Mouse (Mus musculus): ENCODE measurements around the gene Nup205.
A peak's percentile ranks its signal among the peaks of the same experiment; 100 is the strongest.
"Not testable (repeated sequence)": the region's sequence is repeated elsewhere in the genome, so short reads cannot be mapped to it uniquely, and the experiment has no call there.

The Nup205 gene

DNA sequence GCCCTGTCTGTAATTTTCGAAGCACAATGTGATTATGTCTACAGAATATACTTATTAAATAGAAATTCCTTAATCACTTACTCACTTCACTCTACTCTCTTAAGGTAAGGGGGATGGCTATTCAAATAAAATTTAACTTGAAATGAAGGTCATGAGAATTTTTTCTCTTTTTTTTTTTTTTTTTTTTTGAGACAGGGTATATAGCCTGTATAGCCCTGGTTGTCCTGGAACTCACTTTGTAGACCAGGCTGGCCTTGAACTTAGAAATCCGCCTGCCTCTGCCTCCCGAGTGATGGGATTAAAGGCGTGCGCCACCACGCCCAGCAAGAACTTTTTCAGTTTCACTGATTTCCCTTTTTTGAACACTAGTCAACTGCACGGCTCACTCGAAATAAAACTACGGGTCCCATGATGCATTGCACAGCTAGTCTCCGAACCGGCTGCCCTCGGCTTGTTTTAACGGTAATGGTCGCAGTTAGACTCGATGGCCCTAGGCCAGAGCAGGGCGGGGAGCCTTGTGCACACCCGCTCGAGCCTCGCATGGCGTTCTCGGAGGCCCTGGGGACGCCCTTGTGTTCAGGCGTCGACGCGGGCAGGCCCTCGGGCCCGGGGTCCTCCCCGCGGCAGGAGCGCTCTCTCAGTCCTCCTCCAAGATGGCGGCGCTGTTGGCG, at the start of gene Nup205:
Nup205 (plus strand) TSS at position 443 of the 671 bp plus-strand sequence.
- Histone ChIP-seq H3K27me3 (ENCODE audit: control insufficient read depth, insufficient read depth, low read length, poor library complexity, severe bottlenecking) (no peaks in the 10 kb centered on the region), H3K36me3 (ENCODE audit: control insufficient read depth, insufficient read depth, low read length, poor library complexity, severe bottlenecking) (no peaks in the 10 kb centered on the region)
- peak; percentile 88 for DNase-seq (ENCODE audit: low read depth, low spot score)

DNA sequence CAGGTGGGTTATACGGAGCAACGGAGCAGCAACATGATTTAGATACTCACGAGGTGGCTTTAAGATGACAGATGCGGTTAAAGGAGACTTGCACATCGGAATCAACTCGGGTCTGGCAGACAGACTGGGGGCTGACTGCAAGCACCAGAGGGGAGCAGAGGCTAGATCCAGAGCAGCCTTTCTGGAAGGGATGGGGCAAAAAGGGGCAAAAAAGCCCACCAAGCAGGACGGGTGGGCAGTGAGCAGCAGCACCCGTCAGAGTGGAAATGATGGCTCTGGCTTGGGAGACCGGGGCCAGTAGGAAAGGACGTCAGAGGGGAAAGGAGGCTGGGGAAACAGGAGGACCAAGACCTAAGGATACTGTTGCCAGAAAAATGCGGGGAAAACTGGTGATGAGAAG, 44.4 kb upstream of the Nup205 start:
- H3K27me3 ChIP-seq (ENCODE audit: control insufficient read depth, insufficient read depth, low read length, poor library complexity, severe bottlenecking) = no peaks in the 10 kb centered on the region
- DNase-seq (ENCODE audit: low read depth, low spot score) = peak; percentile 27
- H3K36me3 ChIP-seq (ENCODE audit: control insufficient read depth, insufficient read depth, low read length, poor library complexity, severe bottlenecking) = no peaks in the 10 kb centered on the region

DNA sequence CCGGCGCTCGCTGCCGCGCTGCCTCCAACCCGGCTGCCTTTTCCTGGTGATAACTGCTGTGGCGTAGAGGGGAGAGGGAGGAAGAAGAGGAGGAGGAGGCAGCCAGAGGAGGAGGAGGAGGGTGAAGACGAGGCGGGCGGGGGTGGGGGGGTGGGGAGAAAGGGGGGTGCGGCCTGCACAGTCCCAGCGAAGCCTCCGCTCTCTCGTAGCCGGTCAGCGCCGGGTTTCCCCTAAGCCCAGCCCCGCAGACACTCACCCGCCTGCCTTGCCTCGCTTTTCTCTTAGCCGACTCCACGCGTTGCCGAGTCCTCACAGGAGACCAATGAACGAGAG, 44.0 kb upstream of the Nup205 start:
- no peak for DNase-seq (ENCODE audit: low read depth, low spot score)
- Histone ChIP-seq H3K36me3 (ENCODE audit: control insufficient read depth, insufficient read depth, low read length, poor library complexity, severe bottlenecking) (no peaks in the 10 kb centered on the region), H3K27me3 (ENCODE audit: control insufficient read depth, insufficient read depth, low read length, poor library complexity, severe bottlenecking) (no peaks in the 10 kb centered on the region)

DNA sequence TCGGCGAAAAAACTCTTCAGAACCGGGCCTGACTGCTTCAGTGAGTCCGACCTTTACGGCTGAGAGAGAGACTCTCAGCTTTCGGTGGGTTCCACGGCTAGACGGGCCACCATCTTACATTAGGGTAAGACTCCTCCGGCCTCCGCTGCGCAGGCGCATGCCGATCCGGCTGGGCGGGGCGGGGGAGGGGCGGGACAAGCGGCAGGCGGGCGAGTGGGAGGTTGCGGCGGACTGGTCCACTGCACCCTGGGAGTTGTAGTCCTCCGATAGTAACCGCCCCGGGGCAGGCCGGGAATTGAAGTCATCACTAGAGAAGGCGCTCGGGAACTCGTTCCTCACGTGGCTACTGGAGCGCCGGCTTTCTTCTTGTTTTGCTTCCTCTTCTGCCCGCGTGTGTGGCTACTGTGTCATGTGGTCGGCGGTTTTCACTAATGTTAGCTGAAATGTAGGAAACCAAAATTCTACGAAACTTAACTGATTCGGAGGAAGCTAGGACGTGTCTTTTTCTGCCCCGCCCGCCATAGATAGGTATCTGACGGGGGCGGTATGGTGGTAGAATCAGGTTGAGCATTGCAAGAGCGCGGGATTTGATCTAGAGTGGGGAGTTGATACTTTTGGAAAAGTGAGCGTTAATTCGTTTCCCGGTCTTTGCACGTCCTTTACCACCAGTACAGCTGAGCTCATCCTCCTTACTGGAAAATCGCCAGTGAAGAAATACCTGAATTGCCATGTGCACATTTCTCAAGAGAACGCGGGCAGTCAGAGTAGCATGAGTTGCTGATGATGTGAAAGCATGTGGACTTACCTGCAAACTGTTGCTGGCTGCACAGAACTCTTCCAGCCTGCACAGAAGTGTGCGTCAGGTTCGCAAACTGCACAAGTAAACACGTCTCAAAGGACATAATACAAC, 43.4 kb upstream of the Nup205 start, which contains the start of gene Cnot4:
Cnot4 (minus strand) TSS at position 146 of the 910 bp plus-strand sequence.
- peak; percentile 99 for DNase-seq (ENCODE audit: low read depth, low spot score)
- no peaks in the 10 kb centered on the region for H3K36me3 ChIP-seq (ENCODE audit: control insufficient read depth, insufficient read depth, low read length, poor library complexity, severe bottlenecking)
- no peaks in the 10 kb centered on the region for H3K27me3 ChIP-seq (ENCODE audit: control insufficient read depth, insufficient read depth, low read length, poor library complexity, severe bottlenecking)

DNA sequence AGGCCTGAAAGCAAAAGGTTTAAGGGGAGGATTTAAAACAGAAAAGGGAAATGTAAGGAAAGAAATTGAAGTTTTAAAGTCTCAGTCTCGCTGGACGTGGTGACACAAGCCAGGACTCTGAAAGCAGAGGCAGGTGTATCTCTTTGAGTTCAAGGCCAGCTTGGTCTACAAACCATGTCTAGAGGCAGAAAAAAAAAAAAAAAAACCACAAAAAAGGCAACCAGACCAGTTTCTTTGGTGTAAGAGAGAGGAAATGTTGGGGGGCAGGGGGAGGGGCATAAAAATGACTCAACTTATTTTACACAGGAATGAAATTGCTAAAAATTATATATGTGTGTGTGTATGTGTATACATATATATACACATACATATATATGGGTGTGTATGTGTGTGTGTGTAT, 42.4 kb upstream of the Nup205 start:
- DNase-seq (ENCODE audit: low read depth, low spot score) = no peak
- Histone ChIP-seq H3K36me3 (ENCODE audit: control insufficient read depth, insufficient read depth, low read length, poor library complexity, severe bottlenecking) (no peaks in the 10 kb centered on the region), H3K27me3 (ENCODE audit: control insufficient read depth, insufficient read depth, low read length, poor library complexity, severe bottlenecking) (no peaks in the 10 kb centered on the region)

DNA sequence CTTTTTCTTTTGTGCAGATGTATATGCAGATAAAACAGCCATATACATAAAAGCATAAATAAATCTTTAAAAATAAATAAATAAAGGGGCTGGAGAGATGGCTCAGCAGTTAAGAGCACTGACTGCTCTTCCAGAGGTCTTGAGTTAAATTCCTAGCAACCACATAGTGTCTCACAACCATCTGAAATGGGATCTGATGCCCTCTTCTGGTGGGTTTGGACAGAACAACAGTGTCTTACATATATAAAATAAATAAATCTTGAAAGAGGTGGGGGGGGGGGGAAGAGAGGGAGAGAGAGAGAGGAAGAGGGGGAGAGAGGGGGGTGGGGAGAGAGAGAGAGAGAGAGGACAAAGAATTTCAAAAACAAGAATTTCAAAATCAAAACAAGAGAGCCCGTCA, 36.9 kb upstream of the Nup205 start:
- no peaks in the 10 kb centered on the region for H3K36me3 ChIP-seq (ENCODE audit: control insufficient read depth, insufficient read depth, low read length, poor library complexity, severe bottlenecking)
- no peaks in the 10 kb centered on the region for H3K27me3 ChIP-seq (ENCODE audit: control insufficient read depth, insufficient read depth, low read length, poor library complexity, severe bottlenecking)
- no peak for DNase-seq (ENCODE audit: low read depth, low spot score)

DNA sequence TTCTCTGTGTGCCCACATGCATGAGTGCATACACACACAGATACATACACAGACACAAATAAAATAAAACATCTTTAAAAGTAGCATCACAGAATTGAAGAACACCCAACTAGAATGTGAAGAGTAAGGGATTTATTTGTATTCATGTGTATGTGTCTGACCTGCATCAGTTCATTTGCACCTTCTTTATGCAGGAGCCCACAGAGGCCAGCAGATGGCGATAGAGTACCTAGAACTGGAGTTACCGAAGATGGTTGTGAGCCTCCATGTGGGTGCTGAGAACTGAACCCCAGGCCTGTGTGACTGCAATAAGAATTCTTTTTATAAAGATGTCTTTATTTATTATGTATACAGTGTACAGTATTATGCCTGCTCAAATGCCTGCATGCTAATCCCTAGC, 31.7 kb upstream of the Nup205 start:
- Histone ChIP-seq H3K36me3 (ENCODE audit: control insufficient read depth, insufficient read depth, low read length, poor library complexity, severe bottlenecking) (no peaks in the 10 kb centered on the region), H3K27me3 (ENCODE audit: control insufficient read depth, insufficient read depth, low read length, poor library complexity, severe bottlenecking) (no peaks in the 10 kb centered on the region)
- DNase-seq (ENCODE audit: low read depth, low spot score) = peak; percentile 44

DNA sequence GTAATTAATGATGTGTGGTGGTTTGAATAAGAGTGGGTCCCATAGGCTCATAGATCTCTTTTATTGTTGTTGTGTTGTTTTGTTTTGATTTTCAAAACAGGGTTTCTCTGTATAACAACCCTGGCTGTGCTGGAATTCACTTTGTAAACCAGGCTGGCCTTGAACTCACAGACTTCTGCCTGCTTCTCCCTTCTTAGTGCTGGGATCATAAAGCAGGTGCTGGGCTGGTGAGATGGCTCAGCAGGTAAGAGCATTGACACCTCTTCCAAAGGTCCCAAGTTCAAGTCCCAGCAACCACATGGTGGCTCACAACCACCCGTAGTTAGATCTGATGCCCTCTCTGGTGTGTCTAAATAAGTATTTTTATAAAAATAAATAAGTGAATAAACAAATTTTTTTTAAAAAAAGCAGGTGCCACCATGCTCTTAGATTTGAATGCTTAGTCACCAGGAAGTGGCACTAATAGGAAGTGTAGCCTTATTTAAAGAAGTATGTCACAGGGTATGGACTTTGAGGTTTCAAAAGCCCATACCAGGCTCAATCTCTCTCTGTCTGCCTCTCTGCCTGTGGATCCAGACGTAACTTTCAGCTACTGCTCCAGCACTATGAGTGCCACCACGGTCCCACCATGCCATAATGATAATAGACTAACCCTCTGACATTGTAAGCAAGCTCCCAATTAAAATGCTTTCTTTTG, 29.3 kb upstream of the Nup205 start:
- peak; percentile 22 for DNase-seq (ENCODE audit: low read depth, low spot score)
- no peaks in the 10 kb centered on the region for H3K27me3 ChIP-seq (ENCODE audit: control insufficient read depth, insufficient read depth, low read length, poor library complexity, severe bottlenecking)
- no peaks in the 10 kb centered on the region for H3K36me3 ChIP-seq (ENCODE audit: control insufficient read depth, insufficient read depth, low read length, poor library complexity, severe bottlenecking)

DNA sequence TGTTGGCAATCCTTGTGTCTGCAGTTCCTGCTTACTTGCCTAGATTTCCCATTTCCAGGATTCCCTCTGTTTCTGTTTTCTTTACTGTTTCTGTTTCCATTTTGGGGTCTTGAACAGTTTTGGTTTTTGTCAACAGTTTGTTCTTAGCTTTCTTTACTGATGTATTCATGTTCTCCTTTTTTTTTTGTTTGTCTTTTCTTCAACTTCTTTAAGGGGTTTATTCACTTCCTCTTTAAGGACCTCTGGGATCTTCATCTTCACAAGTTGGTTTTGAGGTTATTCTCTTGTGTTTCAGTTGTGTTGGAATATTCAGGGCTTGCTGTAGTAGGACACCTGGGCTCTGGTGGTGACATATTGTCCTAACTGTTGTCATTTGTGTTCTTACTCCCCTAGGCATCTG, 22.7 kb upstream of the Nup205 start:
- DNase-seq (ENCODE audit: low read depth, low spot score) = no peak
- no peaks in the 10 kb centered on the region for H3K36me3 ChIP-seq (ENCODE audit: control insufficient read depth, insufficient read depth, low read length, poor library complexity, severe bottlenecking)
- no peaks in the 10 kb centered on the region for H3K27me3 ChIP-seq (ENCODE audit: control insufficient read depth, insufficient read depth, low read length, poor library complexity, severe bottlenecking)

DNA sequence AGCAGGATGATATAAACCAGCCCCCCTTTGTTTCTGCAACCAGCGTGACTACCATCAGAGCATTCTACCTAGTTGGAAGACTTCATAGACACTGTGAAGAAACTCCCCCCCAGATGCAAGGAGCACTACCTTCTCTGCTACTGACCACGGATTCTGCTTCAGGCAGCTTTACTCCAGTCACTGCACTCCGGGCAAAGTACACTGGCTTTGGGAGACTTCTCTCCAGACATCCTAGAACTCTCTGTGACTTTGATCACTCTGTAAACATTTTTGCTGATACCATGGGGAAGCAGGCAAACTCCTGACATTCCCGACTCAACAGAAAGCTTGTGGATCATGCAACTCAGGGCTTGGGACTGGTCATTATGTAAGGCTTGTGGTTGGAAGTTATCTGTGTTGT, 8.0 kb upstream of the Nup205 start:
- H3K27me3 ChIP-seq (ENCODE audit: control insufficient read depth, insufficient read depth, low read length, poor library complexity, severe bottlenecking) = no peaks in the 10 kb centered on the region
- no peak for DNase-seq (ENCODE audit: low read depth, low spot score)
- no peaks in the 10 kb centered on the region for H3K36me3 ChIP-seq (ENCODE audit: control insufficient read depth, insufficient read depth, low read length, poor library complexity, severe bottlenecking)

DNA sequence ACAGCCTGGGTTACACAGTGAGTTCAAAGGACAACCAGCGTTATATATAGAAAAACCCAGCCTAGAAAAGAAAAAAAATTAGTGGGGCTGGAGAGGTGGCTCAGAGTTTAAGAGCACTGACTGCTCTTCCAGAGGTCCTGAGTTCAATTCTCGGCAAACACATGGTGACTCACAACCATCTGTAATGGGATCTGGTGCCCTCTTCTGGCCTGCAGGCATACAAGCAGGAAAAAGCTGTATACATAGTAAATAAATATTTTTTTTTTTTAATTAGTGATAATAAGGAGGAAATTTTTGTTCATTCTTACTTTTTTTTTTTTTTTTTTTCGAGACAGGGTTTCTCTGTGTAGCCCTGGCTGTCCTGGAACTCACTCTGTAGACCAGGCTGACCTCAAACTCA, 5.2 kb upstream of the Nup205 start:
- not testable (repeated sequence) for H3K36me3 ChIP-seq (ENCODE audit: control insufficient read depth, insufficient read depth, low read length, poor library complexity, severe bottlenecking); DNase-seq (ENCODE audit: low read depth, low spot score); H3K27me3 ChIP-seq (ENCODE audit: control insufficient read depth, insufficient read depth, low read length, poor library complexity, severe bottlenecking)

DNA sequence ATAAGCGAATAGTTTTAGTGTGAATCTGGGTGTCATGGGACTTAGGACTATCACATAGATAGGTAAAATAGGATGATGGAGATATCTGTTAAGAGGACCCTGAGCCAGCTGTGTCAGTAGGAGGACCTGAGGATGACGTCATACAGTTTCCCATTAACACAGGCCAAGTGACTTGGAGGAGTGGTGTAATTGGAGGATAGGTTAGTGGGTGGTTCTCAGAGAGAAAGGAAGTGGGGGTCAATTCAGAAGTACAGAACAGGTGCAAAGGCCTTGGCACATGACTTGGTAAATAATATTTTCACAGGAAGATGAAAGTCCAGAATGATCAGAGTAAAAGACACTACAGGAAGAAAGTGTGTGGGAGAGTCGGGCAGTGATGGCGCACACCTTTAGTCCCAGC, 4.0 kb upstream of the Nup205 start:
- DNase-seq (ENCODE audit: low read depth, low spot score) = no peak
- H3K36me3 ChIP-seq (ENCODE audit: control insufficient read depth, insufficient read depth, low read length, poor library complexity, severe bottlenecking) = no peaks in the 10 kb centered on the region

DNA sequence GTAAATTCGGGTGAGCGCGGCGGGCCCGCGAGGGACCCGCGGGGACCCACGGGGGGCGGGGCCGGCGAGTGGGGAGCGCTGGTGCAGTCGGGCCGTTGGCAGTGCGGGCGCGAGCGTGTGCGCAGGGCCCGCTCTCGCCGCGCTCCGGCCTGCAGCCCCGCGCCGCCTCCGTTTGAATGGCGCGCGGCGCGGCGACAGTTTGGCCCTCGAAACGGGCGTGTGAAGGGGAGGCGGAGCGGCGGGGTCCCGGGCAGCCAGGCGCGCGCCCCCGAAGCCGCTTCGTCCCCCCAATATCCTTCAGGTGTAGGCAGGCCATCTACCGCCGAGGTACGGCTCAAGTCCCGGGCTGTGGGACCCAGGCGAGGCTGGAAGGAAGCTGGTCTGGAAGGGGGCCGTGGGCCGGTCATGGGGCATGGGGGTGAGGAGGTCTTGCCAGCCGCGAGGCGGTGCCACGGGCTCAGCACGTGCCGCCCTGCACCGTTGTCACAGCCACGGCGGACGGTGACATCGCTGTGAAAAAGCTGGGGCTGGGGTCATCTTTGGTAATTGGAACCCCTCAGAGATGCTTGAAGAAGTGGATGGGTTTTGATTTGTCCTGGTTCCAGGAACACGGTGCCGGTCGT, 540 bp downstream of the Nup205 start:
- peak; percentile 59 for DNase-seq (ENCODE audit: low read depth, low spot score)
- no peaks in the 10 kb centered on the region for H3K36me3 ChIP-seq (ENCODE audit: control insufficient read depth, insufficient read depth, low read length, poor library complexity, severe bottlenecking)
- no peaks in the 10 kb centered on the region for H3K27me3 ChIP-seq (ENCODE audit: control insufficient read depth, insufficient read depth, low read length, poor library complexity, severe bottlenecking)

More for the DNA sequence above, 4.0 kb upstream of the Nup205 start:
- H3K27me3 ChIP-seq (ENCODE audit: control insufficient read depth, insufficient read depth, low read length, poor library complexity, severe bottlenecking) = no peaks in the 10 kb centered on the region

DNA sequence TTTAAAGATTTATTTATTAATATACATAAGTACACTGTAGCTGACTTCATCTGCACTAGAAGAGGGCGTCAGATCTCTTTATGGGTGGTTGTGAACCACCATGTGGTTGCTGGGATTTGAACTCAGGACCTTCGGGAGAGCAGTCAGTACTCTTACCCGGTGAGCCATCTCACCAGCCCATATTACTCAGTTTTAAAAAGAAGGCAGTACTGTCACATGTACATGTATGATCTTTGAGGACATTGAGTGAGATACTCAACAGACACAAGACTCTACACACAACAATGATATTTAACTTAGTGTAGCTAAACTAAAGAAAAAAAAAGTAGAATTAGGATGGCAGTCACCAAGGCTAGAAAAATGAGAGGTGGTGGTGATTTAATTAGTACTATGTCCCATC, 2.1 kb downstream of the Nup205 start:
- H3K27me3 ChIP-seq (ENCODE audit: control insufficient read depth, insufficient read depth, low read length, poor library complexity, severe bottlenecking); H3K36me3 ChIP-seq (ENCODE audit: control insufficient read depth, insufficient read depth, low read length, poor library complexity, severe bottlenecking); DNase-seq (ENCODE audit: low read depth, low spot score): not testable (repeated sequence)

All from splenic B cell, adult 2 months (primary cell).